Mouse (Mus musculus): Measurements from ENCODE around the gene Gm20741. TPM values are rescaled to one million over a fixed set of nuclear protein-coding genes. Genes with fewer than 3 reads are reported as not detected.

Gene Gm20741
- not detected in 2 replicates for polyA plus RNA-seq (2012; rRNA removed)

DNA sequence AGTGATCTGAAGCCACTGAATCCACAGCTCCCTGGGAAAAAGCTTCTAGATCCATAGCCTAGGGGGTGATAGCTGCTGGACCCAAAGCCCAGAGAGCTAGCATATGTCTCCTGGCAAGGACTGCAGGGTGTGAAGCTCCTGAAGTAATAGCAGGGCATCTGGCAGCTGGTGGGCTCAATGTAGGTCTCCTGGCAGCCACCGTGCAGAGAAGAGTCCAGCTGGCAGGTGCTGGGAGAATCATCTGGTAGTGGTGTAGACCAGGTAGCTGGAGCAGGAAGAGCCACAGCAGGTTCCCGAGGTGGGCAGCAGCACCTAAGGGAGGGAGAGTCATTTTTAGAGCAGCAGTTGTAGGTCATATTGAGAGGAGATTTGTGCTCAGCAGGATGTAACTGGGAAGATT, at the start of gene Gm20741:
Gene Gm20741 (minus strand): TSS at position 394 of the 400 bp plus-strand sequence.
- H3K4me3 ChIP-seq (ENCODE audit: control insufficient read depth, insufficient read depth, low read length), result no peak within 1 kb of the TSS
- no peaks in the 10 kb centered on the region for H3K27me3 ChIP-seq (ENCODE audit: control insufficient read depth, insufficient read depth, low read length)
- H3K4me1 ChIP-seq (replicated peaks; ENCODE audit: control insufficient read depth, insufficient read depth, low read length), result no peaks in the 10 kb centered on the region
- H3K27ac ChIP-seq (ENCODE audit: control insufficient read depth, insufficient read depth, low read length), result no peak within 1 kb of the TSS
- WGBS, result 74% methylated on average over 2 of the region's 2 CpGs
- TF ChIP-seq POLR2A (IDR thresholded peaks at IDR 0.05; ENCODE audit: control insufficient read depth, extremely low read depth, insufficient read depth, low read length, poor library complexity), result no peak
- no peak for TF ChIP-seq CTCF (IDR thresholded peaks at IDR 0.05; ENCODE audit: borderline replicate concordance, control insufficient read depth, extremely low read depth, insufficient read depth, low read length, poor library complexity)
- no peak for DNase-seq
- H3K36me3 ChIP-seq (ENCODE audit: control insufficient read depth, insufficient read depth, low read length), result no peaks in the 10 kb centered on the region

DNA sequence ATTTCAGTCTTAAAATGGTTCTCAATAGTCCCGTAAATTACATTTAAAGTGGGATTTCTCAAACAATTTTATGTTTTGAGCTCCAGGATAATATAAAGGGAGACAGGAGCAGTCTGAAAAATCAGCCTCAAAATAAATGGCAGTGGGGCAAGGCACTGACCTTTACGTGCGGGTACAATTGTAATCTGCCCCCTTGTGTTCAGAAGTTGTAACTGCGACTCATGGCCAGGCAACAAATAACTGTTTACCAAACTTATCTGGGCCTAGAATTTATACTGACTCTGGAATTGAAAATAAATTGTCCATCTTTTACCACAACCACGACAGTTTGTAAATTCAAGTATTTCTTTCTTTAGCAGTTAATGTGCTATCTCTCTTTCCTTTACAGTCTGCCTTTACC, 39.4 kb upstream of the Gm20741 start:
- Histone ChIP-seq H3K4me3 (ENCODE audit: control insufficient read depth, insufficient read depth, low read length) (no peak overlapping the region), H3K36me3 (ENCODE audit: control insufficient read depth, insufficient read depth, low read length) (no peaks in the 10 kb centered on the region), H3K27me3 (ENCODE audit: control insufficient read depth, insufficient read depth, low read length) (no peaks in the 10 kb centered on the region), H3K27ac (ENCODE audit: control insufficient read depth, insufficient read depth, low read length) (no peak overlapping the region), H3K4me1 (replicated peaks; ENCODE audit: control insufficient read depth, insufficient read depth, low read length) (no peaks in the 10 kb centered on the region)
- TF ChIP-seq CTCF (IDR thresholded peaks at IDR 0.05; ENCODE audit: borderline replicate concordance, control insufficient read depth, extremely low read depth, insufficient read depth, low read length, poor library complexity), result no peak
- no peak for DNase-seq
- WGBS, result 12% methylated on average over 5 of the region's 5 CpGs

DNA sequence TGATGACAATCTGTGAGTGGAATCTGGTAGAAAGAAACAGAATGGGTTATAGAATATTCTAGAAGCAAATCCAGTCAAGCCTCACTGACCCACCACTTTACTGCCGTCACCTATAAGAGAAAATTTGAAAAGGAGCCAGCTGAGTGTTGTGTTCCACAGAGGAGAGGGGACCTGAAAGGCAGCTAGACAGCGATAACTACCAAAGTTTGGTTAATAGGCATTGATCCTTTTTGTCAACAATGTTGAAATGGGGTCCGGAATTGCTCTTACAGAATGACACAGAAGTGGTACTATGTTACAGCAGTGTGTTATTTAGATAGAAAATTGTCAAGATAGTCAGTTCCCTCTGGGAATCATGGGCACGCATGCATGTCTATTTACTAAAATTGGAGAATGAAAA, 36.5 kb upstream of the Gm20741 start:
- WGBS, result 91% methylated on average over 4 of the region's 4 CpGs
- no peaks in the 10 kb centered on the region for H3K4me1 ChIP-seq (replicated peaks; ENCODE audit: control insufficient read depth, insufficient read depth, low read length)
- H3K36me3 ChIP-seq (ENCODE audit: control insufficient read depth, insufficient read depth, low read length), result no peaks in the 10 kb centered on the region
- DNase-seq, result no peak
- H3K27ac ChIP-seq (ENCODE audit: control insufficient read depth, insufficient read depth, low read length), result no peak overlapping the region
- H3K4me3 ChIP-seq (ENCODE audit: control insufficient read depth, insufficient read depth, low read length), result no peak overlapping the region
- TF ChIP-seq POLR2A (IDR thresholded peaks at IDR 0.05; ENCODE audit: control insufficient read depth, extremely low read depth, insufficient read depth, low read length, poor library complexity) (no peak), CTCF (IDR thresholded peaks at IDR 0.05; ENCODE audit: borderline replicate concordance, control insufficient read depth, extremely low read depth, insufficient read depth, low read length, poor library complexity) (no peak)
- H3K27me3 ChIP-seq (ENCODE audit: control insufficient read depth, insufficient read depth, low read length), result no peaks in the 10 kb centered on the region

DNA sequence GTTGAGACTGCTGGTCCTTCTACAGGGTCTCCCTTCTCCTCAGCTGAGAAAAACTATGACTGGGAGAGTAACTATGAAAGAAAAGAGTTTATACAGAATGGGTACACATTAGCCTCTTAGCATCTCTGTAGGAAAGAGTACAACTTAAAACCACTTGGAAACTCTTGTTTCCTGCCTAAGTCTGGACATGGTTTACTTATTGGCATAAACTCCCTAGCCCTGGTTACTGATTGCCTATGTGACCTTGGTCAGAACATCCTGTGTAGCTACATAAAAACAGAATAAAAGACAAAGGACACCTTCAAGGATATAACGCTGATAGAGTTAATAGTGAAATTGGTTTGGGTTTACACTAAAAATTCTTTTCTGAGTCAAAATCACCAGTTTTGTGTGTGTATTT, 35.3 kb upstream of the Gm20741 start:
- H3K4me3 ChIP-seq (ENCODE audit: control insufficient read depth, insufficient read depth, low read length), result no peak overlapping the region

DNA sequence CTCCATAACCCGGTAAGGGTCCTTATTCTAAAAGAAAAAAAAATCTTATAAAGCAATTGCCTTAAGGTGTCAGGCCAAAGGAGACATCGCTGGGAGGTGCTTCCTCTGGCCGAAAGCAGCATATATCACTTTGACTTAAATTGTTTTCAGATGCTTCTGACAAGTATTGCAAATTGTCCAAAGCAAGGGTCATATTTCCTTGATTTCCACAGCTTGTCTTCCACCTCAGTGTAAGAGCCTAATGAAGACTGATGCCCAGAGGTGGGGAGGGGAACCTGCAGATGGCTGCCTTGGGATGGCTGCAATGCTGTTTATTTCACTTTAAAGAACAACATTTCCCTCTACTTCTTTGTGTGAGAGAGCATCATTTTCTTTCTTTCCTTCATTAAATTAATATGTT, 15.0 kb upstream of the Gm20741 start:
- no peak for DNase-seq
- Histone ChIP-seq H3K4me1 (replicated peaks; ENCODE audit: control insufficient read depth, insufficient read depth, low read length) (no peaks in the 10 kb centered on the region), H3K4me3 (ENCODE audit: control insufficient read depth, insufficient read depth, low read length) (no peak overlapping the region), H3K36me3 (ENCODE audit: control insufficient read depth, insufficient read depth, low read length) (no peaks in the 10 kb centered on the region), H3K27ac (ENCODE audit: control insufficient read depth, insufficient read depth, low read length) (no peak overlapping the region), H3K27me3 (ENCODE audit: control insufficient read depth, insufficient read depth, low read length) (no peaks in the 10 kb centered on the region)
- TF ChIP-seq CTCF (IDR thresholded peaks at IDR 0.05; ENCODE audit: borderline replicate concordance, control insufficient read depth, extremely low read depth, insufficient read depth, low read length, poor library complexity), result no peak
- TF ChIP-seq POLR2A (IDR thresholded peaks at IDR 0.05; ENCODE audit: control insufficient read depth, extremely low read depth, insufficient read depth, low read length, poor library complexity), result no peak
- 87% methylated on average over 3 of the region's 3 CpGs for WGBS

More for the DNA sequence above, 35.3 kb upstream of the Gm20741 start:
- no peaks in the 10 kb centered on the region for H3K27me3 ChIP-seq (ENCODE audit: control insufficient read depth, insufficient read depth, low read length)
- no peaks in the 10 kb centered on the region for H3K4me1 ChIP-seq (replicated peaks; ENCODE audit: control insufficient read depth, insufficient read depth, low read length)
- no peak for DNase-seq
- TF ChIP-seq POLR2A (IDR thresholded peaks at IDR 0.05; ENCODE audit: control insufficient read depth, extremely low read depth, insufficient read depth, low read length, poor library complexity), result no peak
- no peak for TF ChIP-seq CTCF (IDR thresholded peaks at IDR 0.05; ENCODE audit: borderline replicate concordance, control insufficient read depth, extremely low read depth, insufficient read depth, low read length, poor library complexity)
- WGBS, result 92% methylated on average over 1 of the region's 1 CpGs
- no peaks in the 10 kb centered on the region for H3K36me3 ChIP-seq (ENCODE audit: control insufficient read depth, insufficient read depth, low read length)
- no peak overlapping the region for H3K27ac ChIP-seq (ENCODE audit: control insufficient read depth, insufficient read depth, low read length)

DNA sequence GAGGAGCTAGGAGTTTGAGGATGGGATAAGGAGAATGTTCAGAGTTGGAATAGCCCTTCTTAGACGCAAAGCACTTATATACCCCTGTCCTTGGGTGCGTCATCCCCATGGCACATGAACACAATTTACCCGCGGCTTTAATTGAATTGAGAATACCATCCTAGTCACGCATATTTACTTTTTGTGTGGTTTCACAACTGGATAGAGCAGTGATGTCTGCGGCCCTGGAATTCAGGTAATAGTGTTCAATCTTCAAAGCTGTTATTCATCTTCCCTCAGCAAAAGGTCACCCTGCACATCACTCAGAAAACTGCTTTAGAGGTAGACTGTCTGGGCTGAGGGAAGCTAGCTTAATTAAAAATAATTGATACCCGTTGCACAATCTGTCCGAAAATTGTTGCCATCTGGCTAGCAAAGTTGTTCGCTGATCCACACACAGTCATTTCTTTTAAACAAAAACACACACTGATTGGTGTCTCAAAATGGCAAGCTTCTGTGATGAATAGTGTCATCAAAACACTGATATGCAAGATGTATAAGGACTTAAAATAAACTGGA, 14.2 kb upstream of the Gm20741 start, which contains the start of gene Krtap14:
Gene Krtap14 (minus strand): TSS at position 51 of the 558 bp plus-strand sequence.
- 97% methylated on average over 9 of the region's 9 CpGs for WGBS
- Histone ChIP-seq H3K4me3 (ENCODE audit: control insufficient read depth, insufficient read depth, low read length) (no peak within 1 kb of the TSS), H3K27ac (ENCODE audit: control insufficient read depth, insufficient read depth, low read length) (no peak within 1 kb of the TSS), H3K36me3 (ENCODE audit: control insufficient read depth, insufficient read depth, low read length) (no peaks in the 10 kb centered on the region), H3K4me1 (replicated peaks; ENCODE audit: control insufficient read depth, insufficient read depth, low read length) (no peaks in the 10 kb centered on the region), H3K27me3 (ENCODE audit: control insufficient read depth, insufficient read depth, low read length) (no peaks in the 10 kb centered on the region)
- DNase-seq, result no peak
- TF ChIP-seq CTCF (IDR thresholded peaks at IDR 0.05; ENCODE audit: borderline replicate concordance, control insufficient read depth, extremely low read depth, insufficient read depth, low read length, poor library complexity), result no peak
- TF ChIP-seq POLR2A (IDR thresholded peaks at IDR 0.05; ENCODE audit: control insufficient read depth, extremely low read depth, insufficient read depth, low read length, poor library complexity), result no peak

DNA sequence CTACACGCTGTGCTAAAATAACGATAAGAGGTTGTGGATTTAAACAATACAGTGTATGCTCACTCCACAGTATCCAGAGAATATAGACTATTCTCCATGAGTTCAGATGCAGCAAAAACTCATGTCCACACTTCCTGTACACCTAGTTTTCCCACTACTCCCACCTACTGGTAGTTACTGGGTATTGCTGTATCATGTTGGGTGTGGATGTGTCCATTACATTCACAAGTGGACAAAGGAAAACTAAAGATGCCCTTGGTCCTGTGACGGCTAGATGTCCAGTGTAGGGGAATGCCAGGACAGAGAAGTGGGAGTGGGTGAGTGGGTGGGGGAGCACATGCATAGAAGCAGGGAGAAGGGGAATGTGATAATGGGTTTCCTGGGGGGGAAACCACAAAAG, 11.7 kb upstream of the Gm20741 start:
- H3K27ac ChIP-seq (ENCODE audit: control insufficient read depth, insufficient read depth, low read length), result no peak overlapping the region
- no peaks in the 10 kb centered on the region for H3K4me1 ChIP-seq (replicated peaks; ENCODE audit: control insufficient read depth, insufficient read depth, low read length)
- TF ChIP-seq POLR2A (IDR thresholded peaks at IDR 0.05; ENCODE audit: control insufficient read depth, extremely low read depth, insufficient read depth, low read length, poor library complexity) (no peak), CTCF (IDR thresholded peaks at IDR 0.05; ENCODE audit: borderline replicate concordance, control insufficient read depth, extremely low read depth, insufficient read depth, low read length, poor library complexity) (no peak)
- H3K36me3 ChIP-seq (ENCODE audit: control insufficient read depth, insufficient read depth, low read length), result no peaks in the 10 kb centered on the region
- no peaks in the 10 kb centered on the region for H3K27me3 ChIP-seq (ENCODE audit: control insufficient read depth, insufficient read depth, low read length)
- DNase-seq, result no peak
- 90% methylated on average over 3 of the region's 3 CpGs for WGBS
- no peak overlapping the region for H3K4me3 ChIP-seq (ENCODE audit: control insufficient read depth, insufficient read depth, low read length)
